Mouse (Mus musculus) hindbrain, embryonic 16.5 days (tissue): ENCODE measurements around the gene Spag4. TPM values are rescaled to one million over a fixed set of nuclear protein-coding genes. Genes with fewer than 3 reads are reported as not detected.

Experiments
- ATAC-seq: fragments of 200-750 bp; cut with Nextera tagmentation; 2 replicates; pipeline ENCODE4 v1.8.0; 2017; ENCODE audit warnings: moderate TSS enrichment, moderate library complexity
- H3K27ac ChIP-seq: fragments of 300-500 bp; sonication (generic); 2 replicates; pipeline ENCODE4 v1.5.1; 2014; ENCODE audit warnings: low read depth, mild to moderate bottlenecking, control low read depth, low read length, moderate library complexity
- H3K27me3 ChIP-seq: fragments of 300-500 bp; sonication (generic); replicated peaks from 2 replicates; pipeline ENCODE4 v1.6.1; 2014; ENCODE audit warnings: low read length; ENCODE audit not compliant: control insufficient read depth, insufficient read depth
- H3K36me3 ChIP-seq: fragments of 300-500 bp; sonication (generic); 2 replicates; pipeline ENCODE4 v1.6.1; 2014; ENCODE audit warnings: mild to moderate bottlenecking, low read length, moderate library complexity, mixed read lengths; ENCODE audit not compliant: control insufficient read depth, insufficient read depth
- H3K4me1 ChIP-seq: fragments of 300-500 bp; sonication (generic); 2 replicates; pipeline ENCODE4 v1.6.1; 2014; ENCODE audit warnings: low read depth, low read length; ENCODE audit not compliant: control insufficient read depth, insufficient read depth
- H3K4me2 ChIP-seq: fragments of 300-500 bp; sonication (generic); 2 replicates; pipeline ENCODE4 v1.6.1; 2014; ENCODE audit warnings: mild to moderate bottlenecking, low read length, control low read depth, moderate library complexity
- H3K4me3 ChIP-seq: fragments of 300-500 bp; sonication (generic); 2 replicates; pipeline ENCODE4 v1.5.1; 2014; ENCODE audit warnings: mild to moderate bottlenecking, low read length, control low read depth, moderate library complexity
- H3K9ac ChIP-seq: fragments of 300-500 bp; sonication (generic); 2 replicates; pipeline ENCODE4 v1.6.1; 2014; ENCODE audit warnings: low read depth, mild to moderate bottlenecking, control low read depth, low read length, moderate library complexity
- H3K9me3 ChIP-seq: fragments of 300-500 bp; sonication (generic); 2 replicates; pipeline ENCODE4 v1.6.1; 2014; ENCODE audit warnings: mild to moderate bottlenecking, low read length, moderate library complexity; ENCODE audit not compliant: control insufficient read depth
- WGBS: fragments of 180-500 bp; shearing (Covaris S2); extraction: QIAGEN DNeasy Blood & Tissue Kit; methylation state at CpG from one replicate; pipeline ENCODE4 v1.1.7; 2014; 5-methylcytosine and 5-hydroxymethylcytosine counted together
- polyA plus RNA-seq: library from polyadenylated mRNA; unstranded; fragments of >200 nt; fragmentation: Nextera tagmentation; extraction: Ambion mirVana; gene quantifications from 2 replicates; pipeline ENCODE4 v1.2.1, GENCODE M21; 2015

Gene Spag4
- polyA plus RNA-seq, 1 experiment from 2014 or later: 9.6 TPM

DNA sequence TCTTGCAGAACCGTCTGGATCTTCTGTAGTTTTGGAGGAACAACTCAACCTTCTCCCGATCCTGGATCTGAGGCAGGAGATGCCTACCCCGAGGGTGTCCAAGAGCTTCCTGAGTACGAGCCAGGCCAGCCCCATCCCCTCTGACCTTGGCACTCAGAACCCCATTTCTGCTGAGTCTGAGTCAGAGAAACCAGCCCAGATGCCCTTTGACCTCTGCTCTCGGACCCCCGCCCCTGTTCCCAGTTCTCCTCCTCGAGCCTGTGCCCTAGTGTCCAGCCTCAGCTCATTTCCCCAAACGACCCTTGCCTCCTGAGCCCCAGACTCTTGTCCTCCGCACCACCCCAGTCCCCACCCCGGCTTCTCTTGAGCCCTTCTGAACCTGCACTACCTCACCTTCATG, 1.2 kb downstream of the Spag4 start:
- Histone ChIP-seq H3K27me3 (no peaks in the 10 kb centered on the region), H3K4me1 (peaks cover 11% of the 10 kb centered on the region), H3K4me3 (peak overlapping the region; percentile 74), H3K4me2 (peak overlapping the region; percentile 96), H3K27ac (no peak overlapping the region), H3K36me3 (peaks cover 22% of the 10 kb centered on the region), H3K9ac (peak overlapping the region; percentile 83), H3K9me3 (no peaks in the 10 kb centered on the region)
- 32% methylated on average over 10 of the region's 10 CpGs for WGBS
- peak; percentile 9; the same call in 1 of the 2 replicates for ATAC-seq

DNA sequence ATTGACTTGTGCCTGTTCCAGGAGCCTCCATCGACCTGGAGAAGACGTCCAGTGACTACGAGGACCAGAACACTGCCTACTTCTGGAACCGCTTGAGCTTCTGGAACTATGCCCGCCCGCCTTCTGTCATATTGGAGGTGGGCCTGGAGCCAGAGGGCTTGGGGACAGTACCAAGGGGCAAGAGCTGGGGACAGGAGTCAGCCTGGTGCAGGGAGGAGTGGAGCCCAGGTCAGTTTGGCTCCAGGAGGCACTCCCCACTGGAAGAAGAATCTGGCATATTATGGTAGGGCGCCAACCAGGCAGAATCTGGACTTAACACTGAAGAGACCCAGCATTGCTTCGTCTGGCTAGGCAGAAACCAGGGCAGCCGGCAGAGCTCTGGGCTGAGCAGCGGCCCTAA, 2.9 kb downstream of the Spag4 start:
- no peaks in the 10 kb centered on the region for H3K27me3 ChIP-seq
- H3K27ac ChIP-seq: no peak overlapping the region; the same call in 1 of the 2 replicates
- no peak for ATAC-seq
- H3K4me3 ChIP-seq: no peak overlapping the region
- H3K9ac ChIP-seq: no peak overlapping the region
- 91% methylated on average over 10 of the region's 10 CpGs for WGBS
- H3K36me3 ChIP-seq: peaks cover 33% of the 10 kb centered on the region
- no peaks in the 10 kb centered on the region for H3K9me3 ChIP-seq
- H3K4me2 ChIP-seq: no peak overlapping the region
- peaks cover 11% of the 10 kb centered on the region for H3K4me1 ChIP-seq

DNA sequence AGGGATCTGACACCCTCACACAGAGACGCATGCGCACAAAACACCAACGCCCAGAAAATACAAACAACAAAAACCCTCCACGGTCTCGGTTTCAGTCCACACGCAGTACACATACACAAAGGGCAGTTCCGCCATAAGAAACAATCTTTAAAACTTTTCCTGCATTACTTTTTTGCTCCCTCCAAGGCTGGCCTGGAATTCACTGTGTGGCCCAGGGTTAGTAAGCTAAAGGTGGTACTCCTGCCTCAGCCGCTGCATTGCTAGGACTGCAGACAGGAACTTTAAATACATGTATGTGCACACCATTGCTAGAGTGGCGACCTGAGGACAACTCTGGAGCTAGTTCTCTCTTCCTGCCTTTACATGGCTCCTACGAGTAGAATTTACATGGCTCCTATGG, 6.3 kb downstream of the Spag4 start:
- Histone ChIP-seq H3K4me1 (peaks cover 6% of the 10 kb centered on the region), H3K9me3 (no peaks in the 10 kb centered on the region), H3K4me3 (no peak overlapping the region), H3K27me3 (no peaks in the 10 kb centered on the region), H3K9ac (no peak overlapping the region), H3K36me3 (peaks cover 58% of the 10 kb centered on the region), H3K27ac (no peak overlapping the region), H3K4me2 (no peak overlapping the region)
- 95% methylated on average over 10 of the region's 10 CpGs for WGBS
- no peak for ATAC-seq

DNA sequence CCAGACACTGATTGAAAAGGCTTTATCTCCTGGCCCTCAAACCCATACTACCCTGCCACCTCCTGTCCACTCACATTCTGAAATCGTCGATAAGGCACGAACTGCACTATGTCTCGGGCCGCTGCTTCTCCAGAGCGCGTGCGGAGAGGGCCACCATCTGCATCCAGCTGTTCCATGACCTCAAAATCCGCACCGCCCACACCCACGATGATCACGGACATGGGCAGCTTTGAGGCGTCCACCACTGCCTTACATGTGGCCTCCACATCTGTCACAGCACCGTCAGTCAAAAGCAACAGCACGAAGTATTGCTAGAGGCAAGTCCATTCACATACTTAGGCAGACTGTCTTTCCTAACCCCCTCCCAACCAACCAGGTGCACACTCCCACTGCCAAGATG, 8.8 kb downstream of the Spag4 start:
- Histone ChIP-seq H3K36me3 (peaks cover 69% of the 10 kb centered on the region), H3K9me3 (no peaks in the 10 kb centered on the region), H3K4me2 (no peak overlapping the region), H3K4me1 (no peaks in the 10 kb centered on the region), H3K4me3 (no peak overlapping the region), H3K27me3 (no peaks in the 10 kb centered on the region), H3K27ac (no peak overlapping the region), H3K9ac (no peak overlapping the region)
- 95% methylated on average over 15 of the region's 15 CpGs for WGBS
- ATAC-seq: no peak

DNA sequence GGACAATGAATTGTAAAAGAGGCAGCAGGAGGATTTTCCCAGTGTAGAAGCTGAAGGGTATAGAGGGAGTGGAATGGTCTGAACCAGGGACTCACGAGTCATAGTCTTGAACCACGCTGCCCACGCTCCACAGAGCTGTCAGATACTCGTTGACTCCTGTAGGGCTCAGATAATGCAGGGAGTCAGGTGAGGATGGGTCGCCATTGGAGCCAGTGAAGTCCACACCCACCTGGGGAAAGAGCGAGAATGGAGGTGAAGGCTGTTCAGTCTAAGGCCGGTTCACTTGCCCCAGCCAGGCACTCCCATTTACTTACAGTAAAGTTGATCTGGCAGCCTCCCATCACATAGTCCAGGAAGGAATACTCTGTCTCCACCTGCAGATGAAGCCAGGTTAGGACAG, 12.5 kb downstream of the Spag4 start:
- H3K4me2 ChIP-seq: no peak overlapping the region
- no peak overlapping the region for H3K9ac ChIP-seq
- H3K4me1 ChIP-seq: 0 out of 2 replicates have a peak, but pooled peaks cover 3% of the 10 kb centered on the region
- no peak for ATAC-seq
- WGBS: 93% methylated on average over 7 of the region's 7 CpGs
- no peaks in the 10 kb centered on the region for H3K9me3 ChIP-seq
- H3K4me3 ChIP-seq: no peak overlapping the region
- H3K27ac ChIP-seq: no peak overlapping the region
- peaks cover 46% of the 10 kb centered on the region for H3K36me3 ChIP-seq
- H3K27me3 ChIP-seq: no peaks in the 10 kb centered on the region

DNA sequence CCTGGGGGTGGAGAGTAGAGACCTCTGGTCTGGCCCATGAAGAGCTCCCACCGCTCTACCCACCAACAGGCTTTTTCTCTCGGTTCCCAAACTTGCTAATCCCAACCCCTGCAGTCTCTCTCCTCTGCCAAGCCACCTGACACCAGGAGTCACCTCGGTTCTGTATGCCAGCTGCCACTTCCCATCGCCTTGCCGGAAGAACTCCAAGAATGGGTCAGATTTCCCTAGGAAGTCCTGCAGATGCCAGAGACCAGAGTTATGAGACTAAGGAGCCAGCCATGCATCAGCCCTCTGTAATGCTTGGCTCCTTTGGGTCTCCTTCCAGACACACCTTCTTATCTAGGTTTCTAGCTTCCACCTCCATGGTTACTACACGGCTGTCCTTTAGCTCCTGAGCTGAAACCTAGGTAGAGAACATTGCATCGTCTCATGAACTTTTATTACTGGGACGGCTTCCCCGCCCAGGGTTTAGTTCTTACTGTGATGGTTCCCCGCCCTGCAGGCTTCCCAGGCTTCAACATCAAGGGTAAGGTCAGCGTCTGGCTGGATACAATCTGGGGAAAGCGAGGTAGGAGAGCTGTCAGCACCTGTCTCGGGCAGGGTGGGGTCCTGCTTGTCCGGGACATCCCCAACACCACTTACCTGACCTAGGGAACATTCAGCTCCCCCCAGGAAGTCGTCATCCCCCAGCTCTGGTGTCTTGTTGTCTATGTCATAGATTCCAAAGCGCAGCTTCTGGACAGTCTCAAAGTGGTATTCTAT, 13.6 kb downstream of the Spag4 start:
- H3K36me3 ChIP-seq: peaks cover 38% of the 10 kb centered on the region

DNA sequence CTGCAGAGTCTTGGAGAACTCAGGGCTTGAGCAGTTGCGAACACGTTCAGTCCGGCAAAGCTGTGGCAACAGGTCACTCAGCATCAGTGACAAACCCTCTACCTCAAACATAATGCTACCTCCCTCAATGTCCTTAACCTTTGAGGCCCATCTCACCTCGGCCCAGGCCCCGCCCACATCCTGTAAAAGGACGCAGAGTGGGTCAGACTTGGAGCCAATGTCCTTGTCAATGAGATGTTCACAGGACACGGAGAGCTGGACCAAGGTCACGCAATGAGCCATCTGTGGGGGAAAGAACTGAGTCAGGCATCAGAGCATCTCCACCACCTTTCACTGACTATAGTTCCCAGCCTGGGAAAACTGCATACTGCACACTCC, 14.2 kb downstream of the Spag4 start:
- no peak for ATAC-seq
- 0 out of 2 replicates have a peak, but pooled peaks cover 3% of the 10 kb centered on the region for H3K4me1 ChIP-seq
- no peak overlapping the region for H3K27ac ChIP-seq
- 89% methylated on average over 8 of the region's 8 CpGs for WGBS
- H3K9me3 ChIP-seq: no peaks in the 10 kb centered on the region
- H3K4me2 ChIP-seq: no peak overlapping the region
- H3K36me3 ChIP-seq: peaks cover 32% of the 10 kb centered on the region
- no peak overlapping the region for H3K9ac ChIP-seq
- no peak overlapping the region for H3K4me3 ChIP-seq
- no peaks in the 10 kb centered on the region for H3K27me3 ChIP-seq

More for the DNA sequence above, 13.6 kb downstream of the Spag4 start:
- 94% methylated on average over 15 of the region's 16 CpGs for WGBS
- Histone ChIP-seq H3K27ac (no peak overlapping the region), H3K4me1 (0 out of 2 replicates have a peak, but pooled peaks cover 3% of the 10 kb centered on the region), H3K9ac (no peak overlapping the region), H3K4me3 (no peak overlapping the region), H3K4me2 (no peak overlapping the region), H3K27me3 (no peaks in the 10 kb centered on the region), H3K9me3 (no peaks in the 10 kb centered on the region)
- no peak for ATAC-seq

DNA sequence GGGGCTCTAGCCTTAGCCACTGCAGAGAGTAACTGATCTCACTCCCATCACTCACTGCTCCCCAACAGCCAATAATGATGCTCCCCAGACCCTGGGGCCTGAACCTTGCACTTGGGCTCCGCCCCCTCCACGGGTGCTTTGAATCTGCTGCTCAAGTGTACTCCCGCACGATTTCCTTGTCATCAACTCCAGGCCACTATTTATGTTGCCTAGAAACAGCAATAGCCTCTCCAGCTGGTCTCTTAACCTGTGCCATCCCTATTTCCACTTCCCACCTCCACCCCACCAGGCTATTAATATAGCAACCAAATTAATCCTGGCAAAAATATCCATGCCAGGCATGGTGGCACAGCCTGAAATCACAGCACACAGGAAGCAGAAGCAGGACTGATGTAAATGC, 14.7 kb downstream of the Spag4 start:
- Histone ChIP-seq H3K36me3 (peaks cover 29% of the 10 kb centered on the region), H3K27me3 (no peaks in the 10 kb centered on the region), H3K9ac (no peak overlapping the region), H3K4me1 (0 out of 2 replicates have a peak, but pooled peaks cover 3% of the 10 kb centered on the region), H3K27ac (no peak overlapping the region), H3K4me2 (no peak overlapping the region), H3K4me3 (no peak overlapping the region), H3K9me3 (no peaks in the 10 kb centered on the region)
- no peak for ATAC-seq
- 41% methylated on average over 4 of the region's 4 CpGs for WGBS

DNA sequence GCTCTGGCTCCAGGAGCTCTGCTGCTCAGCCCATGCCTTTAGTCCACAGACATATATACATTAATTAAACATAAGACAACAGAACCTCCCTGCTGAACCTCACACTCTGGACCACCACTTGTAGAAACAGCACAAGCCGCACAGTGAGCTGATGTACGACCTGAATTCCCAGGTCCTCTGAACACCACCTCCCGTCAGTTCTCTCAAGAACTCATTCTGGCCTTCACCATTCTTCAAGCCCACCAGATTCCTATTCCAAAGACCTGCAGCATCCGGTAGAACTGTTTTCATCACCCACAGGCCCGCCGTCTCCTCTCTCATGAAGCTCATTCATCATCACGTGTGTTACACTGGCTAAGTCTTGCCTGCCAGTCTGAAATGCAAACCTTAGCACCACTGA, 15.4 kb downstream of the Spag4 start:
- no peaks in the 10 kb centered on the region for H3K9me3 ChIP-seq
- no peak for ATAC-seq
- no peak overlapping the region for H3K27ac ChIP-seq
- no peak overlapping the region for H3K4me2 ChIP-seq
- H3K36me3 ChIP-seq: peaks cover 27% of the 10 kb centered on the region
- no peak overlapping the region for H3K4me3 ChIP-seq
- H3K9ac ChIP-seq: no peak overlapping the region
- 78% methylated on average over 7 of the region's 7 CpGs for WGBS
- H3K27me3 ChIP-seq: no peaks in the 10 kb centered on the region
- 0 out of 2 replicates have a peak, but pooled peaks cover 3% of the 10 kb centered on the region for H3K4me1 ChIP-seq
